Mouse (Mus musculus): ENCODE measurements around the gene Mgst1.

Gene Mgst1

GRCm38 (mm10) chr6:138139930-138140329 lies at the start of gene Mgst1:
Gene Mgst1, plus strand, starts transcription at chr6:138140316.
- no peak for DNase-seq (ENCODE audit: low spot score in 2 of 2)

GRCm38 (mm10) chr6:138092432-138092831 lies 47.7 kb upstream of the Mgst1 start:
- DNase-seq (ENCODE audit: low spot score in 2 of 2): no peak

GRCm38 (mm10) chr6:138095060-138095459 lies 45.1 kb upstream of the Mgst1 start:
- DNase-seq (ENCODE audit: low spot score in 2 of 2): no peak

- no peak for DNase-seq (ENCODE audit: low spot score in 2 of 2)
Observed at GRCm38 (mm10) chr6:138099646-138100045, 40.5 kb upstream of the Mgst1 start.

GRCm38 (mm10) chr6:138101843-138102242 lies 38.3 kb upstream of the Mgst1 start:
- no peak for DNase-seq (ENCODE audit: low spot score in 2 of 2)

GRCm38 (mm10) chr6:138102940-138103339 lies 37.2 kb upstream of the Mgst1 start:
- no peak for DNase-seq (ENCODE audit: low spot score in 2 of 2)

GRCm38 (mm10) chr6:138104559-138104958 lies 35.6 kb upstream of the Mgst1 start:
- no peak for DNase-seq (ENCODE audit: low spot score in 2 of 2)

GRCm38 (mm10) chr6:138117496-138117895 lies 22.6 kb upstream of the Mgst1 start:
- DNase-seq (ENCODE audit: low spot score in 2 of 2): no peak

GRCm38 (mm10) chr6:138128392-138129335 lies 11.5 kb upstream of the Mgst1 start:
- no peak for DNase-seq (ENCODE audit: low spot score in 2 of 2)

GRCm38 (mm10) chr6:138130541-138130940 lies 9.6 kb upstream of the Mgst1 start:
- no peak for DNase-seq (ENCODE audit: low spot score in 2 of 2)

- peak in 1 of 2 experiments; percentile 4 for DNase-seq (ENCODE audit: low spot score in 2 of 2)
Observed at GRCm38 (mm10) chr6:138140336-138140735, 220 bp downstream of the Mgst1 start.

GRCm38 (mm10) chr6:138141111-138141592 lies 1.0 kb downstream of the Mgst1 start:
- no peak for DNase-seq (ENCODE audit: low spot score in 2 of 2)

GRCm38 (mm10) chr6:138142604-138143003 lies 2.5 kb downstream of the Mgst1 start:
- DNase-seq (ENCODE audit: low spot score in 2 of 2): no peak

- DNase-seq (ENCODE audit: low spot score in 2 of 2): no peak
Observed at GRCm38 (mm10) chr6:138143450-138143849, 3.3 kb downstream of the Mgst1 start.

GRCm38 (mm10) chr6:138153111-138153510 lies 13.0 kb downstream of the Mgst1 start:
- peak; percentile 6 to 31 for DNase-seq (ENCODE audit: low spot score in 2 of 2)

- DNase-seq (ENCODE audit: low spot score in 2 of 2): no peak
Observed at GRCm38 (mm10) chr6:138163920-138164319, 23.8 kb downstream of the Mgst1 start.

GRCm38 (mm10) chr6:138171480-138172224 lies 31.5 kb downstream of the Mgst1 start:
- no peak for DNase-seq (ENCODE audit: low spot score in 2 of 2)

All from natural killer cell, adult 2 months (primary cell).